9 mouse cellular contexts compared by ENCODE assay signal in genomic region chr2:33489565-33489964, GRCm38 (mm10). TPM values are rescaled to one million over a fixed set of nuclear protein-coding genes. Genes with fewer than 3 reads are reported as not detected.
DNase-seq lines count a peak whose midpoint lies in the region; ATAC-seq lines count a peak whose summit lies in the region.
"Had no signal": no experiment of that assay in that cellular context is flagged by ENCODE, and none has a peak within 500 bp of the region (broad histone marks: within the 10 kb centered on the region; RNA-seq: fewer than 3 reads in every experiment).

No protein-coding gene starts in this region.

- no peaks in the 10 kb centered on the region for H3K9me3 ChIP-seq in hindbrain, embryonic 13.5 days
- H3K9me3 ChIP-seq in hindbrain, embryonic 12.5 days (replicated peaks): no peaks in the 10 kb centered on the region
- H3K9me3 ChIP-seq in midbrain, embryonic 10.5 days (replicated peaks): no peaks in the 10 kb centered on the region
- no peaks in the 10 kb centered on the region for H3K9me3 ChIP-seq in midbrain, embryonic 15.5 days
- H3K9me3 ChIP-seq: forebrain, embryonic 15.5 days; hindbrain, embryonic 15.5 days had no signal

- peak; percentile 14 for DNase-seq in midbrain, embryonic 10.5 days (ENCODE audit: low spot score)
- DNase-seq in cerebellum, postnatal 4 days (ENCODE audit: low spot score in 2 of 2): peak; percentile 38 to 41
- DNase-seq in right cerebral cortex, postnatal 4 days: peak; percentile 32
- DNase-seq in urinary bladder, postnatal 14 days (ENCODE audit: low spot score): no peak

- ATAC-seq in hindbrain, embryonic 13.5 days (ENCODE audit: low FRiP score): 0 out of 2 replicates have a peak, but pooled peaks have one; percentile 39
- no peak for ATAC-seq in hindbrain, embryonic 12.5 days (ENCODE audit: low FRiP score)
- no peak for ATAC-seq in midbrain, embryonic 15.5 days (replicated peaks)
- ATAC-seq: forebrain, embryonic 15.5 days had no signal

- no peaks in the 10 kb centered on the region for H3K36me3 ChIP-seq in hindbrain, embryonic 13.5 days
- H3K36me3 ChIP-seq in hindbrain, embryonic 12.5 days: no peaks in the 10 kb centered on the region
- no peaks in the 10 kb centered on the region for H3K36me3 ChIP-seq in midbrain, embryonic 10.5 days
- no peaks in the 10 kb centered on the region for H3K36me3 ChIP-seq in midbrain, embryonic 15.5 days (replicated peaks)
- H3K36me3 ChIP-seq: forebrain, embryonic 15.5 days; hindbrain, embryonic 15.5 days had no signal

- peaks cover 13% of the 10 kb centered on the region for H3K4me1 ChIP-seq in hindbrain, embryonic 13.5 days (replicated peaks)
- peaks cover 6% of the 10 kb centered on the region; the same call in 1 of the 2 replicates for H3K4me1 ChIP-seq in hindbrain, embryonic 12.5 days
- 0 out of 2 replicates have a peak, but pooled peaks cover 3% of the 10 kb centered on the region for H3K4me1 ChIP-seq in midbrain, embryonic 10.5 days
- H3K4me1 ChIP-seq in midbrain, embryonic 15.5 days: peaks cover 11% of the 10 kb centered on the region
- H3K4me1 ChIP-seq: forebrain, embryonic 15.5 days had no signal

- H3K27ac ChIP-seq in hindbrain, embryonic 13.5 days: no peak overlapping the region
- H3K27ac ChIP-seq in hindbrain, embryonic 12.5 days: no peak overlapping the region
- no peak overlapping the region for H3K27ac ChIP-seq in midbrain, embryonic 10.5 days (replicated peaks)
- H3K27ac ChIP-seq in midbrain, embryonic 15.5 days: no peak overlapping the region
- H3K27ac ChIP-seq: forebrain, embryonic 15.5 days; hindbrain, embryonic 15.5 days had no signal

- 43% methylated on average over 10 of the region's 10 CpGs for WGBS in hindbrain, embryonic 13.5 days
- 49% methylated on average over 10 of the region's 10 CpGs for WGBS in hindbrain, embryonic 12.5 days
- WGBS in midbrain, embryonic 10.5 days: 56% methylated on average over 10 of the region's 10 CpGs
- 46% methylated on average over 10 of the region's 10 CpGs for WGBS in midbrain, embryonic 15.5 days

- H3K27me3 ChIP-seq in hindbrain, embryonic 13.5 days: 0 out of 2 replicates have a peak, but pooled peaks cover 18% of the 10 kb centered on the region
- H3K27me3 ChIP-seq in hindbrain, embryonic 12.5 days: no peaks in the 10 kb centered on the region; the same call in 1 of the 2 replicates
- peaks cover 38% of the 10 kb centered on the region for H3K27me3 ChIP-seq in midbrain, embryonic 10.5 days (ENCODE audit: low read depth, poor library complexity, severe bottlenecking)
- H3K27me3 ChIP-seq in midbrain, embryonic 15.5 days (replicated peaks): peaks cover 8% of the 10 kb centered on the region
- H3K27me3 ChIP-seq: forebrain, embryonic 15.5 days had no signal

- no peak overlapping the region for H3K9ac ChIP-seq in hindbrain, embryonic 13.5 days
- H3K9ac ChIP-seq in hindbrain, embryonic 12.5 days: no peak overlapping the region
- H3K9ac ChIP-seq in midbrain, embryonic 15.5 days: no peak overlapping the region
- H3K9ac ChIP-seq: forebrain, embryonic 15.5 days; hindbrain, embryonic 15.5 days had no signal

- H3K4me3 ChIP-seq in hindbrain, embryonic 13.5 days: no peak overlapping the region
- no peak overlapping the region for H3K4me3 ChIP-seq in hindbrain, embryonic 12.5 days
- H3K4me3 ChIP-seq in midbrain, embryonic 10.5 days: no peak overlapping the region
- H3K4me3 ChIP-seq in midbrain, embryonic 15.5 days: no peak overlapping the region
- H3K4me3 ChIP-seq: forebrain, embryonic 15.5 days; hindbrain, embryonic 15.5 days had no signal

- no peak overlapping the region for H3K4me2 ChIP-seq in hindbrain, embryonic 13.5 days
- H3K4me2 ChIP-seq in hindbrain, embryonic 12.5 days (replicated peaks): no peak overlapping the region
- no peak overlapping the region for H3K4me2 ChIP-seq in midbrain, embryonic 15.5 days
- H3K4me2 ChIP-seq: forebrain, embryonic 15.5 days; hindbrain, embryonic 15.5 days had no signal

RNA-seq across cellular contexts. Expression of gene Zbtb43, which starts 21.2 kb away (rescaled TPM):
- 27.7 and 28.2 TPM in 2 replicates for polyA plus RNA-seq in hindbrain, embryonic 13.5 days (2015; fragmentation: Nextera tagmentation; extraction: Ambion mirVana)
- 26.5 and 27.3 TPM in 2 replicates for polyA plus RNA-seq in hindbrain, embryonic 12.5 days (2016; fragmentation: Nextera tagmentation; extraction: Ambion mirVana)
- 20.3 and 25.3 TPM in 2 replicates for polyA plus RNA-seq in midbrain, embryonic 10.5 days (2016; fragmentation: Nextera tagmentation; extraction: Ambion mirVana)
- 25.2 and 28.4 TPM in 2 replicates for polyA plus RNA-seq in midbrain, embryonic 15.5 days (2015; fragmentation: Nextera tagmentation; extraction: Ambion mirVana)

RNA-seq across cellular contexts. Expression of gene Zbtb34, which starts 58.4 kb away (rescaled TPM):
- polyA plus RNA-seq in hindbrain, embryonic 13.5 days (2015; fragmentation: Nextera tagmentation; extraction: Ambion mirVana): 7.2 and 9.2 TPM in 2 replicates
- polyA plus RNA-seq in hindbrain, embryonic 12.5 days (2016; fragmentation: Nextera tagmentation; extraction: Ambion mirVana): 10.0 and 12.0 TPM in 2 replicates
- polyA plus RNA-seq in midbrain, embryonic 10.5 days (2016; fragmentation: Nextera tagmentation; extraction: Ambion mirVana): 6.1 and 7.4 TPM in 2 replicates
- 7.7 and 8.7 TPM in 2 replicates for polyA plus RNA-seq in midbrain, embryonic 15.5 days (2015; fragmentation: Nextera tagmentation; extraction: Ambion mirVana)
